Mouse (Mus musculus): ENCODE results near the gene 4930469K13Rik. TPM values are rescaled to one million over a fixed set of nuclear protein-coding genes. Genes with fewer than 3 reads are reported as not detected.

Gene 4930469K13Rik
- polyA plus RNA-seq, 1 experiment, result not detected

GRCm38 (mm10) chr11:34007616-34008015, 90.7 kb downstream of the 4930469K13Rik start:
- no peaks in the 10 kb centered on the region for H3K4me1 ChIP-seq (ENCODE audit: control insufficient read depth, insufficient read depth, low read length)
- TF ChIP-seq CTCF (IDR thresholded peaks at IDR 0.05; ENCODE audit: extremely low read depth, insufficient read depth, low read length), result no peak
- no peak for TF ChIP-seq POLR2A (IDR thresholded peaks at IDR 0.05; ENCODE audit: extremely low read depth, insufficient read depth, low read length)
- H3K27ac ChIP-seq (ENCODE audit: insufficient read depth, low read length), result no peak overlapping the region
- H3K4me3 ChIP-seq (ENCODE audit: insufficient read depth, low read length), result no peak overlapping the region

GRCm38 (mm10) chr11:34002593-34002965, 95.8 kb downstream of the 4930469K13Rik start:
- no peak for TF ChIP-seq CTCF (IDR thresholded peaks at IDR 0.05; ENCODE audit: extremely low read depth, insufficient read depth, low read length)
- TF ChIP-seq POLR2A (IDR thresholded peaks at IDR 0.05; ENCODE audit: extremely low read depth, insufficient read depth, low read length), result no peak
- H3K27ac ChIP-seq (ENCODE audit: insufficient read depth, low read length), result no peak overlapping the region
- no peak overlapping the region for H3K4me3 ChIP-seq (ENCODE audit: insufficient read depth, low read length)
- H3K4me1 ChIP-seq (ENCODE audit: control insufficient read depth, insufficient read depth, low read length), result no peaks in the 10 kb centered on the region

DNA sequence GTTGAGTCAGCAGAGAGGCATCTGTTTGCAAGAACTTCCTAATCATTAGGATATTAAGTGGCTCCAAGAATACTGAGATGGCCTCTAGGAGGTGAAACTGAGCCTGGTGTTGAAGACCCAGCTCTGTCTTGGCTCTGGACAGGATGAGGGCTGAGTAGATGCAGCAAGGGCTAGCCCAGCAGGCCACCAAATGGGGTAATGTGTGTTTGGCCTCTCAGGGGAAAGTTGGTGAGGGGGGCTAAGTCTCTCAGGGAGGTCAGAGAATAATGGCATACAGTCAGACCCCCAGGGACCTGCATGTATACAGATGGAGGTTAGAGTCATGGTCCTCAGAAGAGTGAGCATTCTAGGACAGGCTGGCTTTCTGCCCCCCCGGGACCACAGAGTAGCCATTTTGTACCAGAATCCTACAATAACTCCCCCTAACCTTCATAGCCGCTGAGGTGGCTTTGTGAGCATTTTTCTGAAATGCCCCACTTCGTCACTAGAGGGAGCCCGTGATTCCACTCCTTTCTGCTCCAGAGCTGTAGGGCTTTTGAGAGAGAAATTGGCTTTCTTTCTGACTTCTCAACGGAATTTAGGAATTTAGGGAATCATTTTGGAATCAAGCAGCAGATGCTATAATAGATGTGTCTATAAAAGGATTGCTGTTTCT, 96.3 kb downstream of the 4930469K13Rik start:
- TF ChIP-seq POLR2A (IDR thresholded peaks at IDR 0.05; ENCODE audit: extremely low read depth, insufficient read depth, low read length), result no peak
- peak; percentile 80 for TF ChIP-seq CTCF (IDR thresholded peaks at IDR 0.05; ENCODE audit: extremely low read depth, insufficient read depth, low read length)
- H3K27ac ChIP-seq (ENCODE audit: insufficient read depth, low read length), result no peak overlapping the region
- no peaks in the 10 kb centered on the region for H3K4me1 ChIP-seq (ENCODE audit: control insufficient read depth, insufficient read depth, low read length)
- no peak overlapping the region for H3K4me3 ChIP-seq (ENCODE audit: insufficient read depth, low read length)

GRCm38 (mm10) chr11:34000416-34000815, 97.9 kb downstream of the 4930469K13Rik start:
- no peak for TF ChIP-seq CTCF (IDR thresholded peaks at IDR 0.05; ENCODE audit: extremely low read depth, insufficient read depth, low read length)
- TF ChIP-seq POLR2A (IDR thresholded peaks at IDR 0.05; ENCODE audit: extremely low read depth, insufficient read depth, low read length), result no peak
- Histone ChIP-seq H3K4me3 (ENCODE audit: insufficient read depth, low read length) (no peak overlapping the region), H3K27ac (ENCODE audit: insufficient read depth, low read length) (no peak overlapping the region), H3K4me1 (ENCODE audit: control insufficient read depth, insufficient read depth, low read length) (no peaks in the 10 kb centered on the region)

DNA sequence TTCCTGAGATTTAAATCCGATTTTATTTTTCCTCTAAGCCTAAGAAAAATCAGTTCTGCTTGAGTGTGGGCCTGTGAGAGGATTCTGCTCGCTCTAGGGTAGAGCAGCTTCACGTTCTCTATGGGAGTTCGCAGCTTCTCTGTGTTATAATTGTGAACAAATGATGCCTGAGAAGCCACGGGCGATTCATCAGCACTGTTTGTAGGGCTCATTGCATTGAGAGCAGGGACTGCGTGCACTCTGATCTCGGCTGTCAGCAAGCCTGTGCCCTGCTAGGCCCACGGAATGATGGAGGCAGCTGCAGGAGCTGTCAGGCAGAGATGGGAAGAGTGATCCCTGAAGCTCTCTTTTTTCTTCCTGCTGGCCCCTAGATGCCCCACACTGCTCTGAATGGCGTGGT, 100.1 kb downstream of the 4930469K13Rik start:
- no peak overlapping the region for H3K4me3 ChIP-seq (ENCODE audit: insufficient read depth, low read length)
- H3K27ac ChIP-seq (ENCODE audit: insufficient read depth, low read length), result no peak overlapping the region
- H3K4me1 ChIP-seq (ENCODE audit: control insufficient read depth, insufficient read depth, low read length), result no peaks in the 10 kb centered on the region
- no peak for TF ChIP-seq CTCF (IDR thresholded peaks at IDR 0.05; ENCODE audit: extremely low read depth, insufficient read depth, low read length)
- TF ChIP-seq POLR2A (IDR thresholded peaks at IDR 0.05; ENCODE audit: extremely low read depth, insufficient read depth, low read length), result no peak

DNA sequence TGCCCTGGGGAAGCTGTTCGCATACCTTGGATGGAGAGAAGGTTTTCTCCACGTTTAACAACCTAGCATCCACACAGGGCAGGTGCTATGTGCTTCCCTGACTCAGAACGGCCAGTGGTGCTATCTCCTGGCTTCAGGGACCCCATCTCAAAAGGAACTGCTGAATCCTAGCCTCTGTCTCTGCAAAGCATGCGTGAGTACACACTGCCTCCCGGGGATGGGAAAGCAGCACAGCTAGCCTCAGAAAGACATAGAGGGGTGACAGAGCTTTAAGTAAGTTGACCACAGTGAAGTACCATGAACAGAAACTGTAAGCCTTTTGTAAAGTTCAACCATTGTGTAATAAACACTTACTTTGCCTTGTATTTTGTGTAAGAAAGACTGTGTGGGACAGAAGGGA, 104.9 kb downstream of the 4930469K13Rik start:
- TF ChIP-seq CTCF (IDR thresholded peaks at IDR 0.05; ENCODE audit: extremely low read depth, insufficient read depth, low read length), result no peak
- TF ChIP-seq POLR2A (IDR thresholded peaks at IDR 0.05; ENCODE audit: extremely low read depth, insufficient read depth, low read length), result no peak
- H3K4me1 ChIP-seq (ENCODE audit: control insufficient read depth, insufficient read depth, low read length), result no peaks in the 10 kb centered on the region

DNA sequence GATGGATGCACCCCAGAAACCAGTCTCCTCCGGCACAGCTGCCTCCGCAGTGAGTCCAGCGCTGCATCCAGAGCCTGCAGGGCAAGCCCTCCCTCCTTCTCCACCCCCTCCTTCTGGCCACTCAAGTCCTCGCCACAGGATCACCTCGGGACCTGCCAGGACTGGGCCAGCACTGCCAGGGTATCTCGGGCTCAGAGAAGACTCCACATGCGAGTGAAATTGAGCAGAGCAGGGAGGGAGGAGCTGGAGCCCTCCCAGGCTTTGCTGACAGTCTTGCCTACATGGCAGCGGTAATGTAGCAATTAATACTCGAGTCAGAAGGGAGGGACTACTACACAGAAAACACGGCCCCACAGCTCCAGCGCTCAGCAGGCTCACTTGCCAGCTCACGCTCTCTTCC, 105.4 kb downstream of the 4930469K13Rik start, which contains the start of gene Kcnip1:
TSS of gene Kcnip1 (minus strand) at position 215 of the 400 bp plus-strand sequence.
- no peak for TF ChIP-seq CTCF (IDR thresholded peaks at IDR 0.05; ENCODE audit: extremely low read depth, insufficient read depth, low read length)
- no peak within 1 kb of the TSS for H3K4me3 ChIP-seq (ENCODE audit: insufficient read depth, low read length)

More for the DNA sequence above, 104.9 kb downstream of the 4930469K13Rik start:
- Histone ChIP-seq H3K27ac (ENCODE audit: insufficient read depth, low read length) (no peak overlapping the region), H3K4me3 (ENCODE audit: insufficient read depth, low read length) (no peak overlapping the region)

DNA sequence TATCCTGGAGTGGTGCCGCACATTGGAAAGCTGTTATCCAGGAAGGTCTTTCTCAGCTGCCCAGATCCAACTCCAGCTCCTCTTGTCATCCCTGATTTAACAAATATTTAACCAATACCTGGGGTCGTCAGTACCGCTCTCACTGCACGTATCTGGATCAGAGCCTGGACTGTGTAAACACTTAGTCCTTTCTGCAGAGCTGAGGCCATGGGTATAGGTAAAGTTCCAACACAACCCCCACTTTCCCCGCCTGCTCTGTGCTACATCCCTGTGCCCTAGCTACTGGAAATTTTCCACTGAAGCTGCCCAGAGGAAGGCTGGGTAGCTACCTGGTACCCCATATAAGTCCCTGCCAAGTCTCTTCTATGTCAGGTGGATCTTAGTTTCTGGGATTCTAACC, 108.4 kb downstream of the 4930469K13Rik start:
- TF ChIP-seq POLR2A (IDR thresholded peaks at IDR 0.05; ENCODE audit: extremely low read depth, insufficient read depth, low read length) (no peak), CTCF (IDR thresholded peaks at IDR 0.05; ENCODE audit: extremely low read depth, insufficient read depth, low read length) (no peak)
- H3K4me1 ChIP-seq (ENCODE audit: control insufficient read depth, insufficient read depth, low read length), result no peaks in the 10 kb centered on the region
- no peak overlapping the region for H3K4me3 ChIP-seq (ENCODE audit: insufficient read depth, low read length)
- no peak overlapping the region for H3K27ac ChIP-seq (ENCODE audit: insufficient read depth, low read length)

More for the DNA sequence above, 105.4 kb downstream of the 4930469K13Rik start, which contains the start of gene Kcnip1:
- no peak within 1 kb of the TSS for H3K27ac ChIP-seq (ENCODE audit: insufficient read depth, low read length)
- no peaks in the 10 kb centered on the region for H3K4me1 ChIP-seq (ENCODE audit: control insufficient read depth, insufficient read depth, low read length)

DNA sequence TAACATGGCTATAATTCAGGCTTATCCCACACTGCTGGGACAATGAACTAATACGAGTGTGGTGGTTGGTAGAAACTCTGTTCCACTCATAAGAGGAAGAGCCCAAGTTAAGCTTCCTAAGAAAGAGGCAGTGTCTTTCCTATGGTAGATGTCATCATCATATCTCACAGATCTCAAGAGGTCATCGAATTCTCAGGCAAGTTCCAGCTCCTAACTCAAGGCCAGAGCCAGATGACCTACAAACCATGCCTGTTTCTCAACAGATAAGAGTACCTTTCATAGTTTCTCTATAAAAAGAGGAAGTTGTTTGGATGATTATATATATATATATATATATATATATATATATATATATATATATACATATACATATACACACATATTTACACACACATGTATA, 111.8 kb downstream of the 4930469K13Rik start:
- TF ChIP-seq CTCF (IDR thresholded peaks at IDR 0.05; ENCODE audit: extremely low read depth, insufficient read depth, low read length) (no peak), POLR2A (IDR thresholded peaks at IDR 0.05; ENCODE audit: extremely low read depth, insufficient read depth, low read length) (no peak)
- Histone ChIP-seq H3K27ac (ENCODE audit: insufficient read depth, low read length) (no peak overlapping the region), H3K4me1 (ENCODE audit: control insufficient read depth, insufficient read depth, low read length) (no peaks in the 10 kb centered on the region), H3K4me3 (ENCODE audit: insufficient read depth, low read length) (no peak overlapping the region)

- TF ChIP-seq CTCF (IDR thresholded peaks at IDR 0.05; ENCODE audit: extremely low read depth, insufficient read depth, low read length) (no peak), POLR2A (IDR thresholded peaks at IDR 0.05; ENCODE audit: extremely low read depth, insufficient read depth, low read length) (no peak)
These were observed 118.2 kb downstream of the 4930469K13Rik start for GRCm38 (mm10) chr11:33980146-33980545.

More at GRCm38 (mm10) chr11:33980146-33980545, 118.2 kb downstream of the 4930469K13Rik start:
- Histone ChIP-seq H3K4me3 (ENCODE audit: insufficient read depth, low read length) (no peak overlapping the region), H3K4me1 (ENCODE audit: control insufficient read depth, insufficient read depth, low read length) (no peaks in the 10 kb centered on the region), H3K27ac (ENCODE audit: insufficient read depth, low read length) (no peak overlapping the region)

All from cortical plate, adult 2 months (tissue).